Mouse (Mus musculus) gastrocnemius, postnatal 36 days (tissue): ENCODE measurements at regions not wholly inside any gene's neighbourhood (a gene's known extent, or its start where the extent isn't known, plus 50 kb on each side); places are given as distances from the start of the nearest gene placed in this dataset.

ENCODE experiments used
- DNase-seq, 2 experiments: peaks; one replicate each; pipeline ENCODE4 v3.0.0; 2022
- intact Hi-C: fragments of 180-260 bp; cut with DNase I; formaldehyde crosslinking; loops from one replicate; pipeline ENCODE4 v1.15.1; 2025

DNA sequence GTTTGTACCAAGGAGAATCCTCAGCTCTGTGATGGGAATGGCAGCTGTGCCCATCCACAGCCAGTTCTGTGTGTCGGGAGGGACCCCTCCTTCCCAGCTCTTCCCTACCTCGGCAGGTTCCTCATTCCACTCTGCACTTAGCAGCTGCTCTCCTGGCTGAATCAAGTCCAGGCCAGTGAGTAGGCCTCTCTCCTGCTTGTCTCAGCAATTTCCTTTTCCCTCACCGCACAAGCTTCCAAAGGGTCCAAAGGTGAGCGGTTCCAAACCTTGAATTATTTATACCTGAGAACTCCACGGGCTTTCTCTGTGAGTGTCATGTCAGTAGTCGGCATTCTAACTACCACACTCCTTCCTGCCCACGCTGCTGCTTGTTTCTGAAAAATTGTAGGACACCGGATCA is 208.8 kb upstream of the Ercc4 start:
- intact Hi-C loops, result no loop called here
- no peak for DNase-seq

GRCm38 (mm10) chr16:12901096-12901995 is 208.1 kb upstream of the Ercc4 start:
- intact Hi-C loops, result no loop called here
- DNase-seq, result no peak

GRCm38 (mm10) chr16:12901996-12902319 is 207.5 kb upstream of the Ercc4 start:
- intact Hi-C loops, result no loop called here
- no peak for DNase-seq

DNA sequence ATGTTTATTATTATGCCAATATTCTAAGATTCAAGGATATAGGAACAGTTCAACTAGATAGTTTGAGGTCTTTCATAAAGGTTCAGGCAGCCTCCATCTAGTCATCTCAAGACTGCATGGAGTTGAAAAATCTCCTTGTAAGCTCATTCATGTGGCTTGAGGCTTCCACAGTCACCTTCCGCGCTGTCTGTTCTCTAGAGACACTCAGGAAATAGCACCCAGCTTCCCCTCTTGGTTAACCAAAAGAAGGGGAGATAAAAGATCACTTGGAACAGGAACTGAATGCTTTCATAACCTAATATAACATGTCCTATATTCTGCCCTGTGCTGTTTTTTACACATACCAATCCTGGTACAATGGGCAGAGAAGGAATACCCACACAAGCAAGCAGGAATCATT is 206.3 kb upstream of the Ercc4 start:
- DNase-seq, result no peak
- intact Hi-C loops, result no loop called here

DNA sequence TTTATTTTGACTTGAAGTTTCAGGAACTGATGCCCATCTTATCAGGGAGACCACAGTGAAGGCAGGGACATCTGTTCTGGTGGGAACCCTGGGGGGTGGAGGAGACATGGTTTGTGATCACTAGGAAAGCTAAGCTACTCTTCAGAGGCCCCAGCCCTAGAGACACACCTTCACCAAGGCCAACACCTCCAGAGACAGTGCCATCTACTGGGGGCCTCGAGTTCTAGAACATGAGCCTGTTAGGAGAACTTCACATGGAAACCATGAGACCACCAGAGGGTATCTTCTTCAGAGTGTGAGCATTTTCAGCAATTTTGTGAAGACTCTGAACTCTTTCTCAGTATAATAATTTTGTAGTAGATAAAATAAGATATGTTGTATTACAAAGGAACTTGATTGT is 204.5 kb upstream of the Ercc4 start:
- intact Hi-C loops, result no loop called here
- no peak for DNase-seq

GRCm38 (mm10) chr16:12924668-12925067 is 184.8 kb upstream of the Ercc4 start:
- DNase-seq, result no peak
- intact Hi-C loops, result no loop called here

GRCm38 (mm10) chr16:12925931-12926330 is 183.6 kb upstream of the Ercc4 start:
- no peak for DNase-seq
- intact Hi-C loops, result no loop called here

- intact Hi-C loops, result no loop called here
- DNase-seq, result no peak
These were observed 178.4 kb upstream of the Ercc4 start for GRCm38 (mm10) chr16:12931111-12931510.

DNA sequence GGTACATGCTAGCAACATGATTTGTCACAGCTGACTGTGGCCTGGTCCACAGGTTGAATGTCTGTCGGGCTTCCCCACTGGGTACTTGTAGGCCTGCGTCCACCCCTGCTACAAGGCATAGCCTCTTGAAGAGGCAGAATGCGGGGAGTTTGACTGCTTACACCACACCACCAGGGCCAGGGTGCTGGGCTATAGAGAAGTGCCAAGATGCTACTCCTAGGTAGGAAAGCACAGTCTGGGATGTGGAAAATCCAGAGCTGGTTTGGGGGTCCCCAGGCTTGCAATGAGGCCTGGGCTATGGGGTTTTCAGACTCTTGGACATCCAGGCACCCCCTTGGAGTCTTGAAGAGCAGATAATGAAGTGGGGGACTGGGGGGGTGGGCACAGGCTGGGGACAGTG is 176.5 kb upstream of the Ercc4 start:
- intact Hi-C loops, result no loop called here

GRCm38 (mm10) chr16:12934586-12934985 is 174.9 kb upstream of the Ercc4 start:
- intact Hi-C loops, result no loop called here
- DNase-seq, result no peak

More for the DNA sequence above, 176.5 kb upstream of the Ercc4 start:
- DNase-seq, result no peak

DNA sequence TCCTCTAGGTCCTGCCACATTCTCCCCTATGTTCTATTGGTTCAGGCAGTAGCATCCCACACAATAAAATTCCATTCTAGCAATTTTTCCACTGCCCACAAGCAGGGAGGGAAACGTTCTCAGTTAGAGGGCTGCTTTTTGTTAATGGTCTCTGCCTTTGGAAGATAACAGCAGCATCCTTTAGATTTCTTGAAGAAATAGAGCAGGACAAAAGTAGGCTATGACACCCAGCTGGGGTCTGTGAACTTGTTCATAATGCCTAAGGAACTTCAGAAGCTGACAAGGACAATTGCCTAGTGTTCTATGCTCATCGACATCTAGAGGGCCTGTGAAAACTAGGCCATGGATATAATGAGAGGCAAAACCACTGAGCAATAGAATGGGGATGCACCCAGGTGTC is 174.2 kb upstream of the Ercc4 start:
- no peak for DNase-seq
- intact Hi-C loops, result no loop called here

- intact Hi-C loops, result no loop called here
- DNase-seq, result no peak
These were observed 172.9 kb upstream of the Ercc4 start for GRCm38 (mm10) chr16:12936571-12936970.

DNA sequence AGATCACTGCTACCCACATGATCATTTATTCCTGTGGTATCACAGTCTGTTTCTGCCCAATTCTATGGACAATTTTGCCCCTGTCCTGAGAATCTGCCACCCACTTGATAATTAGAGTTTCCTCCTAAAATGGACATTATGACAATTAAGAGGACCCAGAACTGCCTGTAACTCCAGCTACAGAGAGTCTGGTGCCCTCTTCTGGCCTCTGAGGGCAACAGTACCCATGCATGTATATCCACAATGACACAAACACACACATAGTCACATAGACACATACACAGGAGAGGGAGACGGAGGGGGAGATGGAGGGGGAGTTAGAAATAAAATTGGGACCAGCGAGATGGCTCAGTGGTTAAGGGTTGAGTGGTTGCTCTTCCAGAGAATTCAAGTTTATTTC is 170.9 kb upstream of the Ercc4 start:
- intact Hi-C loops, result no loop called here
- no peak for DNase-seq

GRCm38 (mm10) chr16:12951176-12951575 is 158.3 kb upstream of the Ercc4 start:
- DNase-seq, result no peak
- intact Hi-C loops, result no loop called here

- intact Hi-C loops, result no loop called here
- no peak for DNase-seq
These were observed 155.5 kb upstream of the Ercc4 start for GRCm38 (mm10) chr16:12954028-12954427.

GRCm38 (mm10) chr16:12956416-12956815 is 153.1 kb upstream of the Ercc4 start:
- DNase-seq, result no peak
- intact Hi-C loops, result no loop called here

GRCm38 (mm10) chr16:12960885-12961284 is 148.6 kb upstream of the Ercc4 start:
- no peak for DNase-seq
- intact Hi-C loops, result no loop called here

DNA sequence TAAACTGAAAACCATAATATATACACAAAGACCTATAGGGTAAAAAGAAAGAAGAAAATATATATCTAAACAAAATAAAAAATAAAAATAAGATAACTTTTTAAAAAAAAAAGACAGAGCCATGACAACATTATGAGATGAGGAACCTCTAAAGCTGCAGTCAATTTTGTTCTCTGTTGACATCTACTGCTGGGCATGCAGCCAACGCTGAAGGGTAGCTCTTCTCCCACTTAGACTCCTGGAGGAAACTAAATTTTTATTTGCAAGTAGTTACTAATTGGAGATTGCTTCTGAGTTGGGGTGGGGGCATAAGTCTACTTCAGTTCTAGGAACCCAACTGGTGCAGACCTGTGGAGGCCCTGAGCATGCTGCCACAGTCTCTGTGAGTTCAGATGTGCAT is 126.8 kb upstream of the Ercc4 start:
- intact Hi-C loops, result no loop called here
- DNase-seq, result no peak

DNA sequence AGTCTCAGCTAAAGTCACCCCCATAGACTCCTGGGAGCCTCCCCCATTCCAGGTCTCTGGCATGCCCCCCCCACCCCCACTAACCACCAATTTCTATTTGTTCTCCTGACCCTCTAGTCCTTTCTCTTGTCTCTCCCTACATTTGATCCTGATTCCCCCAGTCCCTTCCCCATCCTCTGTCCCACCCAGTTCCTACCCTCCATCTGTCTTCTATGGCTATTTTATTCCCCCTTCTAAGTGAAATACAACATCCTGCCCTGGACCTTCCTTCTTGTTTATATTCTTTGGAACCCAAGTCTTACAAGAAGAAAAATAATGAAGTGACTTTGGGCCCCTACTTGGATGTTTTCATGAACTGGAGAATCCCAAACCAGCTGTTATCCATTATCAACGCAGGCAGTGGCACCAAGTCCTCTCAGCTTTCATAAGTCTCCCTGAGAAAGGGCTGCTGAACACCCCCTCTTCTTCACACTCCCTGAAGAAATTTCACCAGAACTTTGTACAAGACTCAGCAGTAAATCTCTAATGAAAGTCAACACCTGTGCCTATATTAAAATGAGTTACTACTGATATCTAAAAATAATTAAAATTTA is 108.1 kb upstream of the Ercc4 start:
- intact Hi-C loops, result no loop called here
- no peak for DNase-seq

DNA sequence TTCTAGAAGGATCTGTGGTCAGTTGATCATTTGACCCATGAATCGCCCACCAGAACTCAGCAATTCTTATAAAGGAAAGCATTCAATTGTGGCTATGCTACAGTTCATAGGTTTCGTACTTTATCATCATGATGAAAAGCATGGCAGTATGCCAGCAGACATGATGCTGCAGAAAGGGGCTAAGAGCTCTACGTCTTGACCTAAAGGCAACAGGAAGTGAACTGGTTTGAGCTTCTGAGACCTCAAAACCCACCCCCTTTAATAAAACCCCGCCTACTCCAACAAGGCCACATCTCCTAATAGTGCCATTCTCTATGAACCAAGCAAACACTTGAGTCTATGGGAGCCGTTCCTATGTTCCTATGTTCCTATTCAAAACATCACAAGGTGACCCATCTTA is 96.6 kb upstream of the Ercc4 start:
- DNase-seq, result no peak
- intact Hi-C loops, result no loop called here

GRCm38 (mm10) chr16:13013891-13014644 is 95.4 kb upstream of the Ercc4 start:
- DNase-seq, result no peak
- intact Hi-C loops, result no loop called here

- intact Hi-C loops, result loop anchor here (10.0 kb wide), 1 partner anchor 82 kb away; the partner anchor contains the start of gene Ercc4
- no peak for DNase-seq
These were observed 86.6 kb upstream of the Ercc4 start for GRCm38 (mm10) chr16:13022875-13023274.
